In the genomic region with DNA sequence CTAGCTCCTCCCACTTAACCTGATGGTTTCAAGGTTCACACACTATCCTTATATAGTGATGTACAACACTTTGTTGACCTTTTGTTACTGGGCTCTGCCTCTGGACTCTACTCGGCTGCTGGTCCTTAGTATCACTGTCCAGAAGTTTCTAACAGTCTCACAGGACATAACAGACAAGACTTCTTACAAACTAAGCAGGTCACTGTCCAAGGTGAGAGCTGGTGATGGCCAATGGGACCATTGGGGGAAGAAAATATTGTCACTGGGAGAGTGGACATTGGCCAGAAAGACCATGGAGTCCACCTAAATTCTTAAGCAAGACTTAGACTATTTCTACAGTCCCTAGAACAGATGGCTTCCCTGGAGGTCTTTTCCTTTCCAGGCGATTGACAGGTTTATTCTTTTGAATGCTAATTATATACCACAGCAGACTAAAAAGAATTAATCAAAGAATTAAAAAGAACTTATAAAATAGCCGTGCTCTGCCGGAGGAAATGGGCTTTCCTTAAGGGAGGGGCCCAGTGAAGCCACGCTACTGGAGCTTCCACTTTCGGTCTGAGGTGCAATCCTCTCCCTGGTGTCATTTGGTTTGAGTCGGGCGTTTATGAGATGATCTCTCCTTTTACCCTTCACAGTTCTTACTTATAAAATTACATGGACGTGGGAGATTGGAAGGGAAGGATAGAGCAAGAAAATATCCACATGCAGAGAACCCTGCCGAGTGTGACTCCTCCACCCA, we compare ENCODE assay signal across 26 mouse cellular contexts.
DNase-seq lines count a peak whose midpoint lies in the region; ATAC-seq and TF ChIP-seq lines count a peak whose summit lies in the region.
"Had no signal": no experiment of that assay in that cellular context is flagged by ENCODE, and none has a peak within 500 bp of the region (broad histone marks: within the 10 kb centered on the region; RNA-seq: fewer than 3 reads in every experiment).

No protein-coding gene starts in this region.

- no peaks in the 10 kb centered on the region for H3K4me1 ChIP-seq in bone marrow, adult 2 months (ENCODE audit: control insufficient read depth, insufficient read depth, low read length)
- no peaks in the 10 kb centered on the region for H3K4me1 ChIP-seq in forebrain, embryonic 11.5 days (replicated peaks; ENCODE audit: control insufficient read depth, insufficient read depth, low read length)
- no peaks in the 10 kb centered on the region for H3K4me1 ChIP-seq in hindbrain, embryonic 14.5 days (replicated peaks; ENCODE audit: control insufficient read depth, insufficient read depth, low read length)
- H3K4me1 ChIP-seq: hindbrain, embryonic 13.5 days; midbrain, embryonic 15.5 days; neural tube, embryonic 13.5 days had no signal

- H3K9ac ChIP-seq in forebrain, embryonic 11.5 days (ENCODE audit: low read length), result no peak overlapping the region
- H3K9ac ChIP-seq in hindbrain, embryonic 14.5 days, result no peak overlapping the region
- H3K9ac ChIP-seq: embryonic facial prominence, embryonic 13.5 days; hindbrain, embryonic 13.5 days; midbrain, embryonic 15.5 days; neural tube, embryonic 13.5 days had no signal

- ATAC-seq in frontal cortex, adult (ENCODE audit: low TSS enrichment), result 0 out of 2 replicates have a peak, but pooled peaks have one; percentile 25
- ATAC-seq in megakaryocyte, adult 5-6 weeks (ENCODE audit: poor library complexity, severe bottlenecking), result peak; percentile 72
- ATAC-seq in forebrain, embryonic 11.5 days (replicated peaks; ENCODE audit: low FRiP score), result no peak
- no peak for ATAC-seq in hindbrain, embryonic 14.5 days (ENCODE audit: low FRiP score)
- ATAC-seq: forebrain, embryonic 14.5 days; lung, postnatal 0 days; midbrain, embryonic 15.5 days had no signal

- DNase-seq in frontal cortex, postnatal 36 days (ENCODE audit: low spot score in 2 of 2), result no peak
- peak; percentile 25 to 55 for DNase-seq in kidney, postnatal 25 days
- no peak for DNase-seq in kidney, postnatal 4 days
- no peak for DNase-seq in forebrain, embryonic 11.5 days (ENCODE audit: low spot score)
- DNase-seq in hindbrain, embryonic 14.5 days (ENCODE audit: low spot score), result no peak
- DNase-seq: cerebellum, adult 18-20 months; cerebellum, postnatal 25 days; embryo, embryonic 11 days; gastrocnemius, postnatal 14 days; heart, postnatal 36 days; layer of hippocampus, postnatal 36 days; retina, postnatal 1 day; thymus, postnatal 14 days had no signal

- peak overlapping the region; percentile 45 for H3K4me3 ChIP-seq in bone marrow, adult 2 months (replicated peaks; ENCODE audit: control insufficient read depth, low read depth, low read length)
- H3K4me3 ChIP-seq in forebrain, embryonic 11.5 days (ENCODE audit: low read depth, low read length), result no peak overlapping the region
- H3K4me3 ChIP-seq in hindbrain, embryonic 14.5 days (replicated peaks; ENCODE audit: low read length), result no peak overlapping the region
- H3K4me3 ChIP-seq: embryonic facial prominence, embryonic 13.5 days; erythroblast, embryonic 14.5 days; hindbrain, embryonic 13.5 days; megakaryocyte, embryonic 14.5 days; midbrain, embryonic 15.5 days; myocyte; neural tube, embryonic 13.5 days had no signal

- TF ChIP-seq POLR2A in bone marrow, adult 2 months (IDR thresholded peaks at IDR 0.05; ENCODE audit: borderline replicate concordance, control insufficient read depth, low read depth, low read length), result no peak

- H3K9me3 ChIP-seq in forebrain, embryonic 11.5 days (ENCODE audit: control insufficient read depth, low read length), result no peaks in the 10 kb centered on the region
- no peaks in the 10 kb centered on the region for H3K9me3 ChIP-seq in hindbrain, embryonic 14.5 days (ENCODE audit: control insufficient read depth, low read length)
- H3K9me3 ChIP-seq: embryonic facial prominence, embryonic 13.5 days; hindbrain, embryonic 13.5 days; megakaryocyte, embryonic 14.5 days; midbrain, embryonic 15.5 days had no signal

- no peak overlapping the region for H3K27ac ChIP-seq in bone marrow, adult 2 months (ENCODE audit: control insufficient read depth, insufficient read depth, low read depth, low read length, poor library complexity)
- no peak overlapping the region for H3K27ac ChIP-seq in forebrain, embryonic 11.5 days (ENCODE audit: low read depth, low read length)
- H3K27ac ChIP-seq in hindbrain, embryonic 14.5 days, result no peak overlapping the region
- H3K27ac ChIP-seq: embryonic facial prominence, embryonic 13.5 days; hindbrain, embryonic 13.5 days; midbrain, embryonic 15.5 days; neural tube, embryonic 13.5 days; stomach, postnatal 0 days had no signal

- no peak overlapping the region for H3K4me2 ChIP-seq in forebrain, embryonic 11.5 days (ENCODE audit: low read depth, low read length, severe bottlenecking)
- no peak overlapping the region for H3K4me2 ChIP-seq in hindbrain, embryonic 14.5 days (replicated peaks)
- H3K4me2 ChIP-seq: embryonic facial prominence, embryonic 13.5 days; hindbrain, embryonic 13.5 days; midbrain, embryonic 15.5 days; neural tube, embryonic 13.5 days had no signal

- TF ChIP-seq CTCF in bone marrow, adult 2 months (IDR thresholded peaks at IDR 0.05; ENCODE audit: control insufficient read depth, insufficient read depth, low read length), result no peak

- no peaks in the 10 kb centered on the region for H3K27me3 ChIP-seq in forebrain, embryonic 11.5 days (ENCODE audit: control insufficient read depth, insufficient read depth, low read length)
- no peaks in the 10 kb centered on the region for H3K27me3 ChIP-seq in hindbrain, embryonic 14.5 days (ENCODE audit: control insufficient read depth, insufficient read depth, low read length)
- H3K27me3 ChIP-seq: embryonic facial prominence, embryonic 13.5 days; hindbrain, embryonic 13.5 days; midbrain, embryonic 15.5 days; neural tube, embryonic 13.5 days had no signal

- no peaks in the 10 kb centered on the region for H3K36me3 ChIP-seq in forebrain, embryonic 11.5 days (ENCODE audit: control insufficient read depth, insufficient read depth, low read length)
- no peaks in the 10 kb centered on the region for H3K36me3 ChIP-seq in hindbrain, embryonic 14.5 days (replicated peaks; ENCODE audit: control insufficient read depth, insufficient read depth)
- H3K36me3 ChIP-seq: embryonic facial prominence, embryonic 13.5 days; hindbrain, embryonic 13.5 days; midbrain, embryonic 15.5 days; neural tube, embryonic 13.5 days had no signal

- WGBS in bone marrow, adult 2 months, result 30% methylated on average over 10 of the region's 10 CpGs
- WGBS in forebrain, embryonic 11.5 days, result 77% methylated on average over 10 of the region's 10 CpGs
- WGBS in hindbrain, embryonic 14.5 days, result 68% methylated on average over 10 of the region's 10 CpGs

Comparison
In these comparisons a context has a peak if more than half of its experiments do, and no peak if none do; other contexts are left out.
1. DNase-seq: peak in kidney, postnatal 25 days (2 of 2); none in frontal cortex, postnatal 36 days (0 of 2), kidney, postnatal 4 days (0 of 2), forebrain, embryonic 11.5 days (single experiment) and hindbrain, embryonic 14.5 days (single experiment).
2. ATAC-seq: peak in frontal cortex, adult (single experiment) and megakaryocyte, adult 5-6 weeks (single experiment); none in forebrain, embryonic 11.5 days (single experiment) and hindbrain, embryonic 14.5 days (single experiment).